Mouse (Mus musculus): Measurements from ENCODE around the gene Abcb9. TPM values are rescaled to one million over a fixed set of nuclear protein-coding genes. Genes with fewer than 3 reads are reported as not detected.

Abcb9 gene
- total and polyA plus RNA-seq, 2 experiments from 2014 or later, result 29.6 to 42.1 TPM

DNA sequence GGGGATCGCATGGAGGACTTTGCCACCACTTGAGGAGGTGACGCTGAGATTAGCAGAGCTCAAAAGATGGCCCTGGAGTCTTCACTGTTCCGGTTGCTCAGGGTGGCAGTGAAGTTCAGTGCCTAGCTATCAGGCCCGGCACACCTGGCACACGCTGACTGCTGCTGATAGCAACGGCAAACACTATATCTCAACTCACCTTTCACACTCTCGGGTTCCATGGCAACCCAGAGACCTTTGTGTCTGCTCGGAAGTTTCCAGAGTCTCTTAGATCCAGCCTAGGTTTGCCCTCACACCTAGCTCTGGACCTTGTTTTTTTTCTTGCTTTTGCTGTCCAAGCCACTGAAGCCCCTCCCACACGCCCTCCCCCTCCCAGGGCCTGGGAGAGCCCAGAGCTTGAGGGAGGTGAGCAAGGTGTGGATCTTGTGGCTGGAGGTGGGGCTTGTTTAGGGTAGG, 3.6 kb downstream of the Abcb9 start:
- no peak overlapping the region for H3K4me3 ChIP-seq (ENCODE audit: low read depth, low read length)
- H3K27me3 ChIP-seq (ENCODE audit: insufficient read depth, low read length), result peaks cover 4% of the 10 kb centered on the region; the same call in 1 of the 2 replicates
- DNase-seq (ENCODE audit: low spot score) (no peak), ATAC-seq (ENCODE audit: low FRiP score) (no peak)
- no peak overlapping the region for H3K9ac ChIP-seq (replicated peaks; ENCODE audit: low read length, poor library complexity, severe bottlenecking)
- H3K36me3 ChIP-seq (ENCODE audit: insufficient read depth, low read length), result peaks cover 11% of the 10 kb centered on the region
- H3K4me2 ChIP-seq (ENCODE audit: low read depth, low read length, poor library complexity, severe bottlenecking), result no peak overlapping the region
- no peak for TF ChIP-seq CTCF (IDR thresholded peaks at IDR 0.05)
- no peak overlapping the region for H3K27ac ChIP-seq (ENCODE audit: low read depth, low read length)
- H3K4me1 ChIP-seq (ENCODE audit: insufficient read depth, low read length), result 0 out of 2 replicates have a peak, but pooled peaks cover 7% of the 10 kb centered on the region
- 66% methylated on average over 9 of the region's 9 CpGs for WGBS
- H3K9me3 ChIP-seq (ENCODE audit: low read length), result no peaks in the 10 kb centered on the region

DNA sequence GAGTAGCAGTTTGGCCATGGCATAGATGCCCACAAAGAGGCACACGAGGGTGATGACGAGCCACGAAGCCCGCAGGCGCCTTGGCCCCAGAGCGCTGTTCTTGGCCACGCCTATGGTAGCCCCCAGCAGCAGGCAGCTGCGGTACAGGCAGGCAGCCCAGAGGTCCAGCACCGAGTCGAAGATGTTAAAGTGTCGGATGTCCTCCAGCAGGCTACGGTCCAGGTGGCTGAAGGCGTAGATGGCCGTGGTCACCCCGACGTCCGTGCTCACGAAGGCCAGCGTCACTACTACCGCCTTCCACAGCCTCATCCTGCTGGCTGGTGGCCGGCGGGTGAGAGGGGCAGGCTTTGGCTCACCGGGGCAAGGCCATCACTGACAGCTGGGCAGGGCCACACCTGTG, 5.7 kb downstream of the Abcb9 start:
- Histone ChIP-seq H3K27me3 (ENCODE audit: insufficient read depth, low read length) (peaks cover 7% of the 10 kb centered on the region; the same call in 1 of the 2 replicates), H3K27ac (ENCODE audit: low read depth, low read length) (no peak overlapping the region), H3K9ac (replicated peaks; ENCODE audit: low read length, poor library complexity, severe bottlenecking) (no peak overlapping the region), H3K4me1 (ENCODE audit: insufficient read depth, low read length) (0 out of 2 replicates have a peak, but pooled peaks cover 3% of the 10 kb centered on the region), H3K4me3 (ENCODE audit: low read depth, low read length) (no peak overlapping the region), H3K9me3 (ENCODE audit: low read length) (no peaks in the 10 kb centered on the region), H3K4me2 (ENCODE audit: low read depth, low read length, poor library complexity, severe bottlenecking) (no peak overlapping the region), H3K36me3 (ENCODE audit: insufficient read depth, low read length) (peaks cover 13% of the 10 kb centered on the region)
- DNase-seq (ENCODE audit: low spot score), result no peak
- 90% methylated on average over 22 of the region's 23 CpGs for WGBS
- no peak for TF ChIP-seq CTCF (IDR thresholded peaks at IDR 0.05)
- ATAC-seq (ENCODE audit: low FRiP score), result no peak

DNA sequence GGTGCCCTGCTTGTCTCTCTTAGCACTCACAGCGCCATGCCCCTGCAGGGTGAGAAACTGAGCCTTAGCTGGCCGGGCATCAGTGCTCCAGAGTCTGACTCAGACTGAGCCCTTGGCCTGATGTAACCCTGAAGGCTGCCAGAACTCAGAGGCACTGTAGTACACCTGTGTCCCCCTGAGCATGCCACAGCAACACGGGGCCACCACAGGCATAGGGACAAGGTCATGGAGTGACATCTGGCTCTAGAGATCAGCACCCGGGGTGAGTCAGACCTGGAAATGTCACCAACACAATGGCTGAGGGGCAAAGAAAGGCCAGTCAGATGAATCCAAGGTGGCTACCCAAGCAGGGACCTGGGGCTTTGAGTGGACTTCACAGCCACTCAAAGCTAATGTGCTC, 8.7 kb downstream of the Abcb9 start:
- H3K9ac ChIP-seq (replicated peaks; ENCODE audit: low read length, poor library complexity, severe bottlenecking), result no peak overlapping the region
- no peaks in the 10 kb centered on the region for H3K4me1 ChIP-seq (ENCODE audit: insufficient read depth, low read length)
- ATAC-seq (ENCODE audit: low FRiP score) (no peak), DNase-seq (ENCODE audit: low spot score) (no peak)
- H3K4me3 ChIP-seq (ENCODE audit: low read depth, low read length), result no peak overlapping the region
- H3K27me3 ChIP-seq (ENCODE audit: insufficient read depth, low read length), result peaks cover 7% of the 10 kb centered on the region; the same call in 1 of the 2 replicates
- TF ChIP-seq CTCF (IDR thresholded peaks at IDR 0.05), result no peak
- peaks cover 27% of the 10 kb centered on the region for H3K36me3 ChIP-seq (ENCODE audit: insufficient read depth, low read length)
- H3K4me2 ChIP-seq (ENCODE audit: low read depth, low read length, poor library complexity, severe bottlenecking), result no peak overlapping the region
- no peak overlapping the region for H3K27ac ChIP-seq (ENCODE audit: low read depth, low read length)
- H3K9me3 ChIP-seq (ENCODE audit: low read length), result no peaks in the 10 kb centered on the region
- 89% methylated on average over 4 of the region's 4 CpGs for WGBS

DNA sequence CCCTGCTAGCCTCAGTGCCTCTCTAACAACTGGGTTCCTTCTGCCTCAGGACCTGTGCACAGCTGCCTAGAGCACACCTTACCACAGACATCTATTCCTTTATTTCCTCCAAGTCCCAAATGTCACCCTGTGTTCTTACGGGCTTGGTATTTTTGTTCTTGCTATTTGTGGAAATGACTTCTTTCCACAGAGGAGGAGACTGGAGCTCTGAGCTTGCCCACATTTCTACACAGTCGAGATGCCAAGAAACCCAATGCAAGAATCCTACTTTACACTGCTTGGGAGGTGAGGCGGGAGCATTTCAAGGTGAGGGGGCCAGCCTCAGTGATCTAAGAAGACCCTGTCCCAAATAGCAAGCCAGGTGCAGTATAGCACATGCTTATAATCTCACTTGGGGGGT, 10.1 kb downstream of the Abcb9 start:
- no peak overlapping the region for H3K4me3 ChIP-seq (ENCODE audit: low read depth, low read length)
- no peak overlapping the region for H3K27ac ChIP-seq (ENCODE audit: low read depth, low read length)
- no peak overlapping the region for H3K4me2 ChIP-seq (ENCODE audit: low read depth, low read length, poor library complexity, severe bottlenecking)
- H3K9ac ChIP-seq (replicated peaks; ENCODE audit: low read length, poor library complexity, severe bottlenecking), result no peak overlapping the region
- DNase-seq (ENCODE audit: low spot score) (no peak), ATAC-seq (ENCODE audit: low FRiP score) (no peak)
- peaks cover 27% of the 10 kb centered on the region for H3K36me3 ChIP-seq (ENCODE audit: insufficient read depth, low read length)
- whole genome bisulfite sequencing, result 77% methylated on average over 3 of the region's 3 CpGs
- no peaks in the 10 kb centered on the region for H3K9me3 ChIP-seq (ENCODE audit: low read length)
- H3K27me3 ChIP-seq (ENCODE audit: insufficient read depth, low read length), result peaks cover 7% of the 10 kb centered on the region; the same call in 1 of the 2 replicates
- no peak for TF ChIP-seq CTCF (IDR thresholded peaks at IDR 0.05)
- no peaks in the 10 kb centered on the region for H3K4me1 ChIP-seq (ENCODE audit: insufficient read depth, low read length)

DNA sequence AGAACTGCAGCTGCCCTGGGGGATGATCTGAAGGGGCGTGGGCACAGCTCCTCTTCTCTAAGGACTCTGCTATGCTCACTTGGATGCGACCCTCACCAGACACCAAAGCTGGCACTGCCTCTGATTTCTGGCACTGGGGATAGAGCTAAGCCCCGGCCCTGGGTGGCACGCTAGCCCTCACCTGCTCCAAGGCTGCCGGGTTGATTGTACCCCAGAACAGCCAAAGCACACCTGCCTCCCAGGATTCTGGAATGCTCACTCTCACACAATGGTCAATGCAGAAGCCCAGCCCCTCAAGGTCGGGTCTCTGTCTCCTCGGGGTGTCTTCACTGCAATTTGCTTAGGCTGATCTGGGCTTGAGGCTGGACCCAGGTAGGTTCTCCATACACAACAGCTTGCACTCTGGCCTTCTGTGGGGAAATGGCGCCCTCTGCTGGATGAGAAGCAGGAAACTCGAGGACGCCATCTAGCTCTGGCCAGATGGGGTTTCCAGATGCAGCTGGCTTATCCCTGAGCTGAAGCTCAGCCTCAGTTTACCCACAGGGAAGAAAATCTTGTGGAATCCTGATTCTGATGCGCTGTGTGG, 10.9 kb downstream of the Abcb9 start:
- no peaks in the 10 kb centered on the region for H3K4me1 ChIP-seq (ENCODE audit: insufficient read depth, low read length)
- no peaks in the 10 kb centered on the region for H3K9me3 ChIP-seq (ENCODE audit: low read length)
- DNase-seq (ENCODE audit: low spot score), result peak; percentile 81
- no peak overlapping the region for H3K9ac ChIP-seq (replicated peaks; ENCODE audit: low read length, poor library complexity, severe bottlenecking)
- H3K4me3 ChIP-seq (ENCODE audit: low read depth, low read length), result no peak overlapping the region
- peak; percentile 22; the same call in 1 of the 2 replicates for ATAC-seq (ENCODE audit: low FRiP score)
- H3K27ac ChIP-seq (ENCODE audit: low read depth, low read length), result no peak overlapping the region
- peaks cover 7% of the 10 kb centered on the region; the same call in 1 of the 2 replicates for H3K27me3 ChIP-seq (ENCODE audit: insufficient read depth, low read length)
- TF ChIP-seq CTCF (IDR thresholded peaks at IDR 0.05), result peak; percentile 98
- no peak overlapping the region for H3K4me2 ChIP-seq (ENCODE audit: low read depth, low read length, poor library complexity, severe bottlenecking)
- H3K36me3 ChIP-seq (ENCODE audit: insufficient read depth, low read length), result peaks cover 22% of the 10 kb centered on the region
- 43% methylated on average over 11 of the region's 11 CpGs for WGBS

DNA sequence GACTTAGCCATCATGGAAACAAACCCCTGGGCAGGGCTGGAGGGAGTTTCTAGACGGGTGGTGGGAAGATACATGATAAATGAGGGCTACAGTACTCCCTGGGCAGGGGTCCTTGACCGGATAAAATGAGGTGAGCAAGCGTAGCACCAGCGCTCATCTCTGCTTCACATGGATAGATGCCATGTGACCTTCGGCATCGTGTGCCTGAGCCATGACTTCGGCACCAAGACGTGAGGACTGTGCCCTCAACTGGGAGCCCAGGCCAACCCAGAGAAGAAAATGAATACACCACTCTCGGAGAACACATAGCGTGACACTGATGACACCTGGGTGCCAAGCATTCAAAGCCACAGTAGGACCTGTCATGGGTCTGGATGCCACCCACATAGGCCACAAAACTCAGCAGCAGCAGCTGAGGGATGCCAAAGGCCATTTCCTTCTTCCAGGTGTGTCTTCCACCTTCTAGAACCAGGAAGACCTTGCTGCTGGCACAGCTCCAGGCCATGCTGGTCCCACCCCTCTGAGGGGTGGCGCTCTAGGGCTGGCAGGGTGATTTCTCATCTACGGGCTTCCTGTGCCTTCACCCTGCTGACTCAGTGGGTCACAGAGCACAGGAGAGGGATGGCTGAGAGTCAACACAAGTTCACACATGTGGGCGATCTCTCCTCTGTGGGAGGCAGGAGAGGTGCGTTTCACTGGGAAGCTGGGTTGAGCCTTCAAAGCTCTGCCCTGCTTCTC, 11.6 kb downstream of the Abcb9 start:
- Histone ChIP-seq H3K9ac (replicated peaks; ENCODE audit: low read length, poor library complexity, severe bottlenecking) (no peak overlapping the region; the same call in 1 of the 2 replicates), H3K4me3 (ENCODE audit: low read depth, low read length) (no peak overlapping the region), H3K4me1 (ENCODE audit: insufficient read depth, low read length) (no peaks in the 10 kb centered on the region), H3K36me3 (ENCODE audit: insufficient read depth, low read length) (peaks cover 21% of the 10 kb centered on the region), H3K4me2 (ENCODE audit: low read depth, low read length, poor library complexity, severe bottlenecking) (no peak overlapping the region), H3K27ac (ENCODE audit: low read depth, low read length) (no peak overlapping the region), H3K27me3 (ENCODE audit: insufficient read depth, low read length) (peaks cover 7% of the 10 kb centered on the region; the same call in 1 of the 2 replicates), H3K9me3 (ENCODE audit: low read length) (no peaks in the 10 kb centered on the region)
- no peak for ATAC-seq (ENCODE audit: low FRiP score)
- no peak for DNase-seq (ENCODE audit: low spot score)
- WGBS, result 83% methylated on average over 14 of the region's 14 CpGs
- no peak for TF ChIP-seq CTCF (IDR thresholded peaks at IDR 0.05)

Measured in midbrain, postnatal 0 days (tissue).